Mouse (Mus musculus) cerebellum, postnatal 4 days (tissue): ENCODE measurements around the gene Rai14.

Source experiments
- DNase-seq, 2 experiments: peaks; one replicate each; pipeline ENCODE4 v3.0.0; 2022; ENCODE audit warnings: low spot score in 2 of 2, mixed read lengths in 1 of 2

Gene Rai14

DNA sequence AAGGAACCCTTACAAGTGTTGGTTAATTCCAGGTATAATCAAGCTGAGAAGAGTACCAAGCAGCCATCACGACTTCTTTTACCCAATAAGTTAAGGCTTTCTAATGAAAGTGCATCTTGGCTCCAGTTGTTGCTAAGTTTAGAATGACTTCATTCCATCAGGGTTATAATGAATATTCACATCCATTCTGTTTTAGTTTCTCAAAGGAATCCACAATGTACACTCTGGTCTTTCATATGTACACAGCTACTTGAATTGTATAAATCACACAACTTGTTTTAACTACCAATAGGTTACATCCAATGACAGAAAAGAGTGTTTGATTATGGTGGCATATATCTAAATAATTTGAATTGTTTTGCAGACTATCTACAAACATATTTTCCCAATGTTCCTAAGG lies 59.7 kb downstream of the Rai14 start:
- DNase-seq = no peak

- DNase-seq = no peak
Observed at GRCm38 (mm10) chr15:10652931-10653475, 61.4 kb downstream of the Rai14 start.

DNA sequence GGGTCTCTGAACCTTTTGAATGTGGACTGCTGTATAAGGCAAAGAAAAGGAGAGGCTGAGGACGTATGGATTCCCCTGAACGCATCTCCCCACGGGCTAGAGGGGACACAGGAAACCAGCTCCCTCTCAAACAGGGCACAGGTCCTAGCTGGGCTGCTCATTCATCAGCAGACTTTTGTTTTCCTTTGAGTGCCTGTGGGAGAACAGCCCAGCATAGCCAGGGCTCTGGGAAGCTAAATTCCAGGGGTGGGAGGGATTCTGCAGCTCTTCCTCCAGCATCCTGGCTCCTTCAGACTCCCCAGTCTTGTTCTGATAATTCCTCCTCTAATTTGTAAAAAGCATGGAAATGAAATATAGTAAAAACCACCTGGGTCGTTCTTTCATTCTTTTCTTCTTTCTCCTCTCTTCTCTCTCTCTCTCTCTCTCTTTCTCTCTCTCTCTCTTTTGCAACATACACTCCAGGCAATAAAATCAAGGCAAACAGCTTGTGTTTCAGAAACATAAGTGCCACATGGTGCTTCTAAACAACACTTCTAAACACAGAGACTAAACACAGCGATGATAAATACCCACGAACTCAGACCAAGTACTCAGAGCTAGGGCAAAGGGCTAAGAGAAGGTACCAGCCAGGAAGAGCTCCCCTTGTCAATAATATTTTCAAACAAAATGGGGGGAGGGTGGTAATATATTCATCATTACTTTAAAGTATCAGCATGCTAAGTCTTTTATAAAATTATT lies 65.9 kb downstream of the Rai14 start:
- DNase-seq = no peak

- no peak for DNase-seq
Observed at GRCm38 (mm10) chr15:10646297-10646696, 68.1 kb downstream of the Rai14 start.

GRCm38 (mm10) chr15:10645101-10645500 lies 69.3 kb downstream of the Rai14 start:
- DNase-seq = no peak

DNA sequence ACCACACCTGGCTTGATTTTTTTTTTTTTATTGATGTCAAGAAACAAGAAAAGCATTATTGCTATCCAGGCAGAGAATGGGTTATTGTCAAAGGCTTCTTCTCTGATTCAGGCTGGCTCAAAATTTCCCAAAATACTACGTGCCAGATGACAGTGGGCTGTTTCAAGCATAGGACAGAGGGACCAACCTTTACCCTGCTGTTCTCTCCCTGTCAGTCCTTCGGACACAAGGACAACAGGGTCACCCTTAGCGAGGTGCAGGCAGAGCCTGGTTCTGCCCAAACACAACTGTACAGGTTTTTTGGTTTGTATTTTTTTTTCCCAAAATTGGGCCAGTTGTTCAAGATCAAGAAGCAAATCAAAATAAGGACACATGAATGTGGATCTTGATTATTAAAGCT lies 70.6 kb downstream of the Rai14 start:
- DNase-seq = no peak

- no peak for DNase-seq
Observed at GRCm38 (mm10) chr15:10643224-10643623, 71.2 kb downstream of the Rai14 start.

- DNase-seq = no peak
Observed at GRCm38 (mm10) chr15:10642419-10642818, 72.0 kb downstream of the Rai14 start.

DNA sequence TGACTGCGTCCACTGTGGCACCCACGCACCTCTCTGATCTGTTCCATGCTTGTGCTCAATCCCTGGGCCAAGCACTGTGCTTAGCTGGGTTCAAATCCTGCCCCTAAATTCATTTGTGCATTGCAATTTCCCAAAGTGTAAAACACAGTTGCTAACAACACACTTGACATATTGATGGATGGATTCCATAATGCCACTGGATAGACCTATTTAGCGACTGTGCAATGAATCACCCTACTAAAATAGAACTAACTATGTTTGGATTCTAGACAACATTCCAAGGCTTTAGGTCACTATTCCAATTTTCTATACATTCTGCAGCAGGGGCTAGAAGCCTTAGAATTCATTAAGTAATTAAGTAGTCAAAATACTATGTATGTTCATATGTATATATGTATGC lies 73.7 kb downstream of the Rai14 start:
- DNase-seq = no peak

DNA sequence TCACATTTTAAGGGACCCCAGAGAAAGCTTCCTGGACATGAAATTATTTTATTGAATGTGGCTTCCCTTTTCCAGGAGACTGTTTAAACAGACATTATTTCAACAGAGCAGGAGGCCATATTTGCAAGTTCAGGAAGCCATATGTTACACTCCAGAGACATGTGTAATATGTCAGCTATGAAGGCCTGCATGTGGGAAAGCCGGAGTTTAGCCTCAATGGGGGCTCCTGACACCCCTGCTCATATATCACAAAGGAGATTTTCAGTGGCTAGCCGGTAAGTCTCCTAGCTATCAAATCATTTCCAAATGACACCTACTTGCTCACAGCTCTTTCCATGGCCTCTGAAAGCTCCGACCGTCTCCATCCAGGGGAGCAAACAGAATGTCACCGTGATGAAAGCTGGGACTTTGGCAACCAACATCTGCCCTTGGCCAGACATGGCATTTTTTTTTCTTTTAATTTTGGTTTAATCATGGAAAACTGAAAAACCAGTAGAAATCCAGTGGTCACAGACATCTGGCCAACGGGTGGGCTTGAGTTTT lies 77.1 kb downstream of the Rai14 start:
- DNase-seq = no peak

DNA sequence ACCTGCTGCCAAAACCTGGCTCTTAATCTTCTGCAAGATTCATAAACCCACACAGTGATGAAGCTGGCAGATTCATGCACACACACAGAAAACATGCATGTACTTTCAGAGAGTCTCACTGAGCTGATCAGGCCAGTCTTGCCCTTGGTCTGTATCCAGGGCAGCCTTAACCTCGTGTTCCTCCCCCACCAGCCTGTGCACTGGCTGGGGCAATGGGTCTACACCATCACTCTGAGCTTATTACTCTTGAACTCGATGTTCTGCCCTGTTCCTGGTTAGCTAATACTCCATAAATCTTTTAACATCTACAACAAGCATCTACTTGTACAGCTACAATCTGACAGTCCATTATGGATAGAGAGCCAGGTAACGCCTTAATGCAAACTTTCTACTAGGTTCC lies 77.6 kb downstream of the Rai14 start:
- no peak for DNase-seq

DNA sequence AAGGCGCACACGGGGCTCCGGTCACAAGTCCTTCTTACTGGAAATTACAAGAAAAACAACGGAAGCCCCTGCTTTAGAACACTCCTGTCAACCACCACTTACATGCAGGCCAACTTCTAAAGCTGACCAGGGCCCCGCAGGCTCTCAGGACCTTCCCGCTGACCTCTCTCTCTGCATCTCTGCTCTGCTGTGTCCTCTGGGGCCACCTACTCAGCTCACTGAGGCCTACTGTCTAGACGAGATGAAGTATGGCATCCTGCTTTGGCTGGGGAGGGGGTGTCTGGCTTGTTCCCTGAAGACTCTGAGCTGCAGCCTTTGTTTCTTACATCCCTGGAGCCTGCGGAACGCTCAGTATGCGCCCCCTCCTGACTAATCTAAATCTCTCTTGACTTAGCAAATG lies 79.3 kb downstream of the Rai14 start:
- no peak for DNase-seq

- DNase-seq = no peak
Observed at GRCm38 (mm10) chr15:10634176-10634575, 80.2 kb downstream of the Rai14 start.

DNA sequence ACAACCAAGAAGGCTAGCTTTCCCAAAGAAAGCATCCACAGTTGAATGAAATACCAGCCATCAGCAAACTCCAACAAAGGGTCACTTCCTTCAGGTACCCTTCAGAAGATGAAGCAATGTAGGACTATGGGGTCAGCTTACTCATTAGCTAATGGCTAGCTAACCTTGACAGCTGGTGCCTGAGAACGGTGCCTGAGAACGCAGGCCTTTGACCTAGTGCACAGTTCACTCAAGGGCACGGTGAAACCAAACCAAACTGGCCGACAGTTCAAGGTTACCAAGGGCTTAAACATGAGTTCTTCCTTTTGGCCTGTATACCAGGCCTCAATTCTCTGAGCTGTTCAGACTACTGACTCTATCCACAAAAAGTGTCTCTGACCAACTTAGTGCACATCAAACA lies 81.0 kb downstream of the Rai14 start:
- DNase-seq = no peak

DNA sequence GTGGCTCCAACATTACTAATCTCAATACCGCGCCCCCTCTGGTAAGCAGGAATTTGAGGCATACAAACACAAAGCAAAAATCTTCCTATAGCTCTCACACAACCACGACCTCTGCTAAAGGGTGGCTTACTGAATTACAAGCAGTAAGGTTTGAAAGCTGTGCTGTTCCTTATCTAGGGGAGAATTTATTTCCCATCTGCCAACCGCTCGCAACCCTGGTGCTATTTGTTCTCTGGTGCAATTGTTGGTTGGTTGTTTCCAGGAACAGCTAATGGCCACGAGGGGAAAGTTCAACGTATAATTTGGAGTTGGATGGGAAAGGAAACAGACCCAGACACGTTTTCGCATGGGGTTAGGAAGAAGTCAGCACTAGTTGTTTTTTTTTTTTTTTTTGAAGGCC lies 81.8 kb downstream of the Rai14 start:
- DNase-seq = no peak

GRCm38 (mm10) chr15:10632060-10632459 lies 82.4 kb downstream of the Rai14 start:
- no peak for DNase-seq

DNA sequence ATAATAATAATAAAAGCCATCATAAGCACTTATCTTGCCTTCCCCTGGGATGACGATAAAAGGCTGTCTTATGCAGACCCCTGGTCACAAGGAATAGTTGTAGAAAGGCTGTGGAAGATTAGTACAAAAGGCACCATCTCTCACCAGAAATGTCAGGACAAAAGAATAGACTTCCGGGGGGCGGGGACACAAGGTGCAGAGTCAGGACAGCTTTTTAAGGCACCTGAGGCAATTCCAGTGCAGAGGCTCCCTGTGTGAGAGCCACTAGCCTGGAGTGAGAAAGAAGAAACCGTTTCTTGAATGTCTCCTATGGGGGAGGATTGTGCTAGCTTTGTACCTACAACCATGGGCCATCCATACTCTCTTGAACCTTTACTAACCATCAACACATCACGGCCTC lies 82.9 kb downstream of the Rai14 start:
- DNase-seq = no peak

DNA sequence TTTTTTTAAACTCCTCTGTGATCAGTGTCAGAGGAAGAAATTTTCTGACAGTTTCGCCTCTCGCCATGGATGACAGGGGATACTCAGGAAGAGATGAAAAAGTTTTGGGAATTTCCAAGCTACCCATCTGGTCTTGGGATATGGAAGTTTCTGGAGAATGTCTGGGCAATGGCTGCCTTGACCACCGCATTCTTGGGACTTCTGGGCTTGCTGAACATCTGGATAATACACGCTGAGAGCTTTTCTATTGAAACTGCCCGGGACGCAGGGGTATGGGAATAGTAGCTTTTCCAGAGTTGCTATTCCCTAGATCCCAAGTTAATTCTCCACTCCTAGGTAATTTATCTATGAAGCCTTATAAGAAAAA lies 85.5 kb downstream of the Rai14 start:
- no peak for DNase-seq

DNA sequence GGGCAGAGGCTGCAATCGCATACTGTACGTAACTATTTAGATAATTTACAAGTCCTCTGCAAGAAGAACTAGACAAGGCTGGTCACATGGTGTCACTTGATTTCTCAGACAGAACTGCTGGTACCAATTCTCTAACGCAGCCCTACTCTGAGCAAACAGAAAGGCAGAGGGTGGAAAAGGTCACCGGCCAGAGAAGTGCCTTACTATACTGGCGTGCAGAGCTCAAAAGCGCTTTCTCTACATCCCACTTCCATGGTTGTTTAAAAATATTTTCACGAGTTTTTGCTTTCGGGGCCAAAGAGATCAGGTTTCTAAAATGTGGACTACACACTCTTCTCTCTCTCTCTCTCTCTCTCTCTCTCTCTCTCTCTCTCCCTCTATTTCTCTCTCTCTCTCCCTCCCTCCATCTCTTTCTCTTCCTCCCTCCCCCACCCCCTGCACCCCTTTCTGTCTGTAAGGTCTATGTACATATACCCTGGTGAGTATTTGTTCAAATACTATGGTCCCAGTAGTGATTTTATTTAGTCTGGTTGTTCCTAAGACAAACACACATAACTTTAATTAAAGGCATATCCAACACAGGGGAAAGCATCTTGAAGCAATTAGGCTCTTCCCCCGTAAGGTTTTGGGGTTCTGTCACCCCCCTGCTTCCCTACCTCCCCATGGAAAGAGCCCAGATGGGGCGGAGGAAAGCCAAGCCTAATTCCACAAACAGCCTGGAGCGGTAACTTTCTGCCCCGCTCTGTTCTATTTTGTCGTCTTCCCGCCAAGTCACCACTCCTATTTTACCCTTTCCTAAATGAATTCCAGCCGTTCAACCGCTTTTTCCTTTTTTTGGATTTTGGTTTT lies 86.1 kb downstream of the Rai14 start:
- no peak for DNase-seq

GRCm38 (mm10) chr15:10623571-10624227 lies 90.7 kb downstream of the Rai14 start:
- no peak for DNase-seq

GRCm38 (mm10) chr15:10621194-10621593 lies 93.2 kb downstream of the Rai14 start:
- DNase-seq = no peak

DNA sequence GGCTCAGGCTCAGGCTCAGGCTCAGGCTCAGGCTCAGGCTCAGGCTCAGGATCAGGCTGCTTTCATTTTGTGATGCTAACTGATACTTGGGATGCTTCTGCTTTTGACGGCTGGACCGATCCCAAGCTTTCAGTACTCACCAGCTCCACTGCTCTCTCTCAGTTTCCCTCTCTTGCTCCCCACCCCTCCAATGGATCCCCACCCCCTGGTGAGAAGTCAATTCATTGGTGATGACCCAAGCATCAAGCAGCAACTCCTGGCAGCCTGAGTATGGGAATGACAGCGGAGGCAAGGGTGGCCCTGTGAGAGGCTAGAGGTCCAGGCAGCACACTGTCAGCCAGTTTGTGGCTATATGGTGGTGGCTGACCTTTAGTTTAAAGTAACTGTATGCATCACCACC lies 94.7 kb downstream of the Rai14 start:
- DNase-seq = no peak
